Mouse (Mus musculus): ENCODE measurements at regions not wholly inside any gene's neighbourhood (a gene's known extent, or its start where the extent isn't known, plus 50 kb on each side); places are given as distances from the start of the nearest gene placed in this dataset.

DNA sequence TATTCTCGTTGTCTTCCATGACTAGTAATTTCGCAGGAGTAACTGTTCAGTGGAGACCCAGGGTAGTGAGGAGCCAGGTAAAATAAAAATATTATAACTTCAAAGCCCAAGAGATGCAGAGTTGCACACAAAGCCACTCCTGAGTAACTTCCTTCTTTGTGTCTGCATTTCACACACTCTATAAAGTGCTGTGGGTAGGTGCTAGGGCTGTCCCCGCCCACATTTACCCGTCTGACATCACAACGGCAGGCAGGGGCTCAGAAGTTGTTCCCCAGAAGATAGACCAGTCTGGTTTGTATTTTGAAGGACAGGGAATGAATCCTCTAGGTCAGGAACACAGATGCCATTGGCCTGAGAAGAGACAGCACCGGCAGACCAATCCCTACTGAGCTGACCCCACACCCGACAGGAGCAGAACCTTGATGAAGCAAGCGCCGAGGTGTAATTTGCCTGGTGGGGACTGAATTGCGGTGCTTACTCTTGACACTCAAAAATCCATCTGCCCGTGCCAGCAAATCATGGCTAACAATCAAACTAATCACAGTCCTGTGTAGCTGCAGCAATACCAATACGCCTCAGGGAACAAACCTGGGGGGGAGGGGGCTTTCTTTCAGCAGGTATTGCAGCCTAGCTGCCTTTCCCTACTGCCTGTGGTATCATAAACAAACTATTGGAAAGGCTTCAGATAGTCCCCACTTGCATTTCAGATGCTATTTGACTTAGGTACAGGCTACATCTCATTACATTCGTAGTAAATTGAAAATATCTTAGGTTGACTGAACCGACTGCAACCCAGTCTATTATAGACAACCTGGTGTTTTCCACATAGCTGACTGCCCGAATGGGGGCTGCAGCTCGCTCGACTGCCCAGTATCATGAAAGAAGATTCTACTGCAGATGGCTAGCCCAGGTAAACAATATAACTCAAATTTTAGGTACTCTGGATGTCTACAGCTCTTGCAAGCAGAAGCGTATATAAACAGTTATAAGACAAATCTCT lies 175.6 kb downstream of the Basp1 start:
- DNase-seq: no peak

DNA sequence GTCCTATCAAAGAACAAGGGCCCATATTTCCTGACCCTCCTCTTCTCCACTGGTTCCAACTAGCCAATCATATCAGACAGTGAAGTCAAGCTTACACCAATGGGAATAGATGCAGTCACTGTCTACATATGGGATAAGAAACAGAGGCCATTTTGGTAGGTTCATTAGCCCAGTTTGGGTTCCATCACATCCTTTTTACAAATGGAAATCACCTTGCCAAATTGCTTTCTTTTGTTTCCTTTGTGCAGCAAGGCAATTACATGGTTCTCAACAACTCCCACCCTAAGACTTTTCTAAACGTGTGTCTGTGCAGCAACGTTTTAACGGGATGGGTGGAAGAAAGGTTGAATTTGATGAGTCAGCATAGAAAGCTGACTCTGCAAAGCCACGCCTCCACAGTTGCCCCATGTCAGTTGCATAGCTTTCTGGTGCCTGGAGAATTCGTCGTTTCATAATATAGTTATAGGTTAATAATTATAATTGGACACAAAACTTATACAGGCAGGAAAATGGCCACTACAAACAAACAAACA lies 177.3 kb downstream of the Basp1 start:
- DNase-seq: no peak

- DNase-seq: no peak
These were observed 179.4 kb downstream of the Basp1 start for GRCm38 (mm10) chr15:25234064-25234700.

DNA sequence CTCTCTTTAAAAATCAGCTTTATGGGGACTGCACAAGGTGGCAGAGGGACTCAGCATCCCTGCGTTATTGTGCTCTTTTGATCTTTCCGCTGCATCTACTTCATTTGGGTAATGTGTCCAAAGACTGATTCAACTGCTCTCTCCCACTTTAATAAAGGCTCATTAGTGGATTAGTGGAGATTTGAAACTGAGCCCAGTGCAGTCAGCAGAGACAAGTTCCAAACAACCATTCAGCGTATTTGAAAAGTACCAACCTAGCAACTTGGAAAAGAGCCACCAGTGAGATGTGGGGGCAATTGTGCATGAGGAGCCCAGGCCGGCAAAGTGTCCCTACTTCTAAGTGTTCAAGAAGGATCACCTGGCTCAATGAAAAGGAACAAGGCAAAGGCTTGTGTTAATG lies 183.4 kb downstream of the Basp1 start:
- no peak for DNase-seq

DNA sequence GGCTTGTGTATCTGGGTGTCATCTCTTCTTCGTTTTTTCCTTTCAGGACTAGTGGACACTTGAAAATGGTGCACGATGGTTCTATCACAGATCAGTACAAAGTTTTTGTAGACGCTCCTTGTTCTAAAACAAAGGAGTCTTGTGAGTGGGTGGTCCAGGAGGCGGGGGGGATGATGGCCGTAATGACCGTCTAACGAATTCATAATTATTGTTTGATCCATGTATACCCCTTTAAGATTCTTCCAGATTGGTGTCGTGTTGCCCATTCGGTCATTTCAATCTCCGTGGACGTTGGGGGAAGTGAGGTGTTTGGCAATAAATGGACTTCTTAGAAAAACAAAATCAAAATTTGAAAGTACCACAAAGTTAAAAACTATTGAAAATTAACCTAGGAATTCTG lies 183.8 kb downstream of the Basp1 start:
- no peak for DNase-seq

GRCm38 (mm10) chr15:25227496-25227895 lies 186.1 kb downstream of the Basp1 start:
- DNase-seq: no peak

GRCm38 (mm10) chr15:25225936-25226335 lies 187.6 kb downstream of the Basp1 start:
- DNase-seq: no peak

GRCm38 (mm10) chr15:25225431-25225830 lies 188.1 kb downstream of the Basp1 start:
- no peak for DNase-seq

GRCm38 (mm10) chr15:25221749-25222148 lies 191.8 kb downstream of the Basp1 start:
- DNase-seq: no peak

DNA sequence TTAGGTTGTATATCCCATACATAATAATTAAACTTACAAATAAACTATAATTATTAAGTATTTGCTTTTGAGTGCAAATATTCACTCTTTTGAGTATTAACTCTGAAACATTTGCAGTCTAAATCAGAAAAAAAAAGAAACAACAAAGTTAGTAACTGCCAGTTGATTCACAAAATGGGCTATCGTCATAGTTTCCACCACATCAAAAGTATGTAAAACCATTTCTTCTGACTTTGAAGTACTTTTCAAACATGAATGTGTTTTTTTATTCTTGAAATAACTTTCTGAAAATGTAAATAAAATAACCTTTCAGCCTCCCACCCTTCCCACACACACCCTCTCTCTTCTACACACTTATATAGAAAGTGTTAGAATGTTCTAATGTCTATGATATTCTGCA lies 197.2 kb downstream of the Basp1 start:
- DNase-seq: no peak

DNA sequence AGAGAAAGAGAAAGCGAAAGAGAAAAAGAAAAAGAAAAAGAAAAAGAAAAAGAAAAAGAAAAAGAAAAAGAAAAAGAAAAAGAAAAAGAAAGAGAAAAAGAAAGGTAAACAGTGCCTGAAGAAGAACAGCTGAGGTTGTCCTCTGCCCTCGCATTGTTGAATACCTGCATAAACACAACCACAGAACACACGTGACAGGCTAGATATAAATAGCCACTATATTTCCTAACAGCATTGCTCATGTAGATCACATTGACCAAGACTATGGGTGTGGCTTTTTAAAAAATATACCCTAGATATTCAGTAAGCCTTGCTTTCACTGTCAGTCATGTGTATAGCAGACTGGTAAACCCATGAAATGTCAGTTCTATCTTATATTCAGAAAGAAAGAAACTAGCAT lies 211.5 kb downstream of the Basp1 start:
- DNase-seq: no peak

DNA sequence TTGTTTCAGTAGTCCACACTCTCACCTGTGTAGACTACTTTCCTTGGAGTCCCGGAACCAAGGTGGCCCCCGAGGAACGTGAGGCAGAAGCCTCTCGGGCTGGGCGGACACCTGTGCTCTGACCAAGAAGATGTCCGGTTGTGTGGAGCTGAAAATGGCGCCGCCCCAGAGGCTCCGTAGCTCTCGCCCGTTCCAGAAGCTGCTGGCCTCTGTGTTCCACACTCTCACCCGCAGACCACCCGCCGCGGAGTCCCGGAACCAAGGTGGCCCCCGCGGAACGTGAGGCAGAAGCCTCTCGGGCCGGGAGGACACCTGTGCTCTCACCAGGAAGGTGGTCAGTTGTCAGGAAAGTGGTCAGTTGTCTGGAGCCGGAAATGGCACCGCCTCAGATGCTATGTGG lies 213.3 kb downstream of the Basp1 start:
- peak; percentile 2 for DNase-seq

DNA sequence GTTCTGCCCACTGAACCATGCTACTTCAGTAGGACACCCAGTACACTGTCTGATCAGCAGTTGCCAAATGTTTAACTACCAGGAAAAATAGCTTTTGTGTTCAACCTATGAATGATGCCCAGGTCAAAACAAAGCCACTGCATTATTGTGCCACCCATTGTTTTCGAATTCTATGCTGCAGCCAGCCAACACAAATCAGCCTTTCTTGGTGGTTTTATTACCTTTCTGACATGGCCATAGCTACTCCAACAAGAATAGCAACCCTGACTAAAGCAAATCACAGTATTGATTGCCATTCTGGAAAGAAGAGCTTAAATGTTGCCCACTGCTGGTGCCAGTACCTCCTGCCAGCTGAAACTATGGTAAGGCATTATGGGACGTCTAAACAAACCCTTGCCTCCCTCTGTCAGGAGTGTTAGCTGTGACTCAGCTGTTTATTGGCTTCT lies 225.7 kb downstream of the Basp1 start:
- DNase-seq: no peak

DNA sequence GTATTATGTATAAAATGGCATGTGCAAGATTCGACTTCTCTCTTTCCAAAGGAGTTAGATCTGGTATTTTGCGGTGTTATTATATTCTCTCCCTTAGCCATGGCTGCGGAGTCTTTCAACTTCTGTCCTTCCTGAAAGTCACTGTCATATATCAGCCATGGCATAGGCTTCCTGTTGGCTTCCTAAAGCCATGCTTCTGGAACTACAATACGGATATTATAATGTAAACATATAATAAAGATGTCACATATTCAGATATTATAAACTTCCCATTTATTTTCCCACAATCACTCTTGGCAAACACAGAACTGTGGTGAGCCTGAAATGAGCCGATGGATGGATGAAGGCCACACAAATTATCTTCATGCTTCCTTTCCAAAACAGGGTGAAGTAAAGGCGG lies 240.8 kb downstream of the Basp1 start:
- DNase-seq: no peak

GRCm38 (mm10) chr15:25146371-25146770 lies 267.2 kb downstream of the Basp1 start:
- no peak for DNase-seq

GRCm38 (mm10) chr15:25144228-25144627 lies 269.3 kb downstream of the Basp1 start:
- no peak for DNase-seq

GRCm38 (mm10) chr15:25140389-25141181 lies 273.0 kb downstream of the Basp1 start:
- no peak for DNase-seq

GRCm38 (mm10) chr15:25137091-25137490 lies 276.5 kb downstream of the Basp1 start:
- DNase-seq: no peak

- DNase-seq: no peak
These were observed 277.9 kb downstream of the Basp1 start for GRCm38 (mm10) chr15:25135471-25136262.

DNA sequence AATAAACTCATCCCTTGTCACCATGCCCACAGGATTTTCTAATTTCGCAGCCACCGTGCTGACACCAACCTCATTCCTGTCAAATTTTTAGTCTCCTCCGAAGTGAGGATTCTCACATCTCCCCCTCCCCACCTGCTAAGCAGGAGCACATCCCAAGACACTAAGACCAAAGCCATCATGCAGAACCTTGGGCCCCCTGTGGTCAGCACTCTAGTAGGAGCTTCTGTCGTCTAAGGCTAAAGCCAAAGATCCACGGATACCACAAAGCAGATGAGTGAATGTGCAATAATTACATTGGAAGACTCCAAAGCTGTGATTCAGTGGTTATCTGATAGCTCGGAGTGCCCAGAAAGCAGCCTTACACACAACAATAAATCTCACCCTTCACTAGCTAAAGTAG lies 283.5 kb downstream of the Basp1 start:
- no peak for DNase-seq

DNA sequence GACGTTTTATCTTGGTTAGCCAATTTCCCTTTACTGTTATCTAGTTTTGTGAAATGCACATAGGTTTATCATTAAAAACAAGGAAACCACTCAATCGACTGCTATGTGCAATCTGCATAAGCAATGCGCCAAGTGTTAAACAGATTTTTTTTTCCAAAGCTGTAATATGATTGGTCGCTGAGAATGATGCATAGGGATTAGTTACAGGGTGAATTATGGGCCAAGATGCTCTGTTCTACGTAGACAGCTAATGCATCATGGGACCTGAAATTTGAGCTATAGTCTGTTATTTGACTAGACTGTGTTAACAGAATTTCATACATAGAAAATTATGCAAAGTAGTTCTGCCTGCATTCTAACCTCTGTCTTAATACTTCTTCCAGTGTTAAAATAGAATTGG lies 284.0 kb downstream of the Basp1 start:
- no peak for DNase-seq

GRCm38 (mm10) chr15:25120441-25120840 lies 293.1 kb downstream of the Basp1 start:
- no peak for DNase-seq

All from cerebellum, adult 11-12 months (tissue).